Mouse (Mus musculus) 3T3-L1 (cell line): ENCODE results near the gene Gm44805.

Experiments used
- DNase-seq: peaks from one replicate; pipeline ENCODE4 v3.0.0-alpha.2; 2015; ENCODE audit warnings: low read depth, low spot score

The Gm44805 gene

DNA sequence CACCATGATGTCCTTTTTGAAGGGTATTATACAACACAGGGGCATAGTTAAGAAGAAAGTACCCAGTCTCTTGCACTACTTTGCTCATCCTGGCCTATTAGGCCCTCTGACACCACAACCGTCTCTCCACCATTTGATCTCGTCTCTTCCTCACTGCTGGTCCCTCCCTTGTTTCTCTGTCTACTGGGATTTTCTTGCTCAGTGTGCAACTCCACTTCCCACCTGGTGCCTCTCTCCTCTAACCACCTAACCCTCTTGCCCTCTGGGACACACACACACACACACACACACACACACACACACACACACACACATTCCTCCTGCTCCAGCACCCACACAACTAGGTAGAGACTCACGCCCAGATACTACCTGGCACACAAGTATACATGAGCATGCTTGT, 2.3 kb downstream of the Gm44805 start:
- no peak for DNase-seq

DNA sequence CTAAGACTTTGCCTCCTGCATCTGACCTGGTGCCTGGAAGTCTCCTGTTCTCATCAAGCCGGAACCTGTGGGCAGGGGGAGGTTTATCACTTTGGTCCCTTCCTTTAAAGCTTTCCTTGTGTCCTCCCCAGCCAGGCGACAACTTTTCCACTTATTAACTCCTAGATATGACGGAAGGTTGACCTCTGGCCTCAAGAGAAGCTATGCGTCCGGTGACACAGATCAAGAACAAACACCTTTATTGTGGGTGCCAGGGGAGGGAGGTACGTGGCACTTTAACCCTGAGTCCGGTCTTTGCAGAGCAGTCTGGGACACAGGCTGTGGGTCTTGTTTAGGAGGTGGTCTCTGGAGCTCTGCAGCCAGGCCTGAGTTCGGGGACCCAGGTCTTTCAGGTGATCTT, 3.4 kb downstream of the Gm44805 start, which contains the start of gene Apoc2:
Gene Apoc2, minus strand, starts transcription at position 70 of the 400 bp plus-strand sequence.
- no peak for DNase-seq

DNA sequence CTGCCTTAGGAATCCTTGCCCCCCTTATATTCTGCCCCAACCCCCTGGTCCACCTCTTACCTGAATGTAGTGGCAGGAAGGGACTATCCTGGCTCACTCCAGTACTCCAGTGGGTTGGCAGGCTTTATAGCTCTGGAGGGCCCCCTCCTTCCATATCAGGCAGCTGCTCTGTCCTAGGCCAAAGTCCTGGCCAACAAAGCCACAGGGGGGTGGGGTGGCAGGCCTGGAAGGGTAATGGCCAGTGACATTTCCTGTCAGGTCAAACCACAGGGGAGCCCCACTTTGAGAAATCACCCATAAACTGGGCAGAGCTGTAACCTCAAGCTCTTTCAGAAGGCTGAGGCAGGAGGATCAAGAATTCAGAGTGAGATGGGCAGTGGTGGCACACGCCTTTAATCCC, 4.6 kb downstream of the Gm44805 start:
- DNase-seq, result no peak

DNA sequence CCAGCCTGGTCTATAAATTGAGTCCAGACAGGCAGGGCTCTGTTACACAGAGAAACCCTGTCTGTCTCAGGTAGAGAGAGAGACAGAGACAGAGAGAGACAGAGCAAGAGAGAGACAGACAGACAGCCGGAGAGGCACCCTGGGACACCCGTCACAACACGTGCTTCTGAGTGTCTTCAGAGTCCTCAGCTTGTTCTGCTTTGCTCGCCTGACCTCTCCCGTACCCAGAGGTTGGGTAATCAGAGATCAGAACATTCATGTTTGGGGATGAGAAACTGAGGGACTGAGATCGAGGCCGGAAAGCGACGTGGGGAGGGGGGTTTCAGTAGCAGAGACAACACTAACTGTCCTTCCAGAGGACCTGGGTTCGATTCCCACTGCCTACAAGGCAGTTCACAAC, 5.4 kb downstream of the Gm44805 start:
- DNase-seq, result no peak

DNA sequence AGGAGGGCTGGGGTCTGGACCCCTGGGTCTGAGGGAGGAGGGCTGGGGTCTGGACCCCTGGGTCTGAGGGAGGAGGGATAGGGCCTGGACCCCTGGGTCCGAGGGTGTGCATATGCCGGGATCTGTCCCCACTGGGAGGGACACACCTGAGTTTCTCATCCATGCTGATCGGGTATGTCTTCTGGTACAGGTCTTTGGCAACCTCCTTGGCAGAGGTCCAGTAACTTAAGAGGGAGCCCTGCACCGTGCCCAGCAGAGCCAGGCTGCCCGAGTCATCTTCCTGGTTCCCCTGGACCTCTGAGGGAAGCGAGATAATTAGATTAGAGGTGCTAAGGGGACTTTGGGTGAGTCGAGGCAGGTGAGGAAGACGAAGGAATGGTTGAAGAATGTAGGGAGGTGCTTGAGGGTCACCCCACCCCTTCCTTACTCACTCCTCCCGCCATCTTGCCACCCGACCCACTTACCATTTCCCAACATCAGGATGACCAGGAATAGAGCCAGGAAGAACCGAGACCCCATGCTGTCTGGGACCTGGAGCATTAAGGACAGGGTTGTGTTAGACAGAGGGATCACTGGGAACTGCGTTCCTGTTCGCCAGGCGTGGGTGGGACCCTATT, 8.0 kb downstream of the Gm44805 start:
- no peak for DNase-seq

DNA sequence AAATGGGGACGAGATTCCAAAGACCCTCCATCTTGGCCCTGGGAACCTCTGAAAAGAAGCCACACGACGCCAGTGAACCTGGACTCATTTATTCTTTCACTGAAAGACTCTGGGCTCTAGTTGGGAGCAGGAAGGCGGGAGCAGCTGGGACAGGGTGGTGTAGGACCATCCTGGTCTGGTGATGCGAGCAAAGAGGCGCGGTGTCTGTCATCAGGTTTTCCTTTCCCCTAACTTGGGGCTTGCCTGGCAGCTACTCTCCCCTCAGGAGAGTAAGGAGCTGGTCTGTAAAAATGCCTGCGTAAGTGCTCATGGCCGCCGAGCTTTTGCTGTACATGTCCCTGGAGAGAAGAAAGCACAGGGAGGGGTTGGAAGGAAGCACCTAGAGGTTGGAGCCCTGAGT, 9.7 kb downstream of the Gm44805 start:
- no peak for DNase-seq

DNA sequence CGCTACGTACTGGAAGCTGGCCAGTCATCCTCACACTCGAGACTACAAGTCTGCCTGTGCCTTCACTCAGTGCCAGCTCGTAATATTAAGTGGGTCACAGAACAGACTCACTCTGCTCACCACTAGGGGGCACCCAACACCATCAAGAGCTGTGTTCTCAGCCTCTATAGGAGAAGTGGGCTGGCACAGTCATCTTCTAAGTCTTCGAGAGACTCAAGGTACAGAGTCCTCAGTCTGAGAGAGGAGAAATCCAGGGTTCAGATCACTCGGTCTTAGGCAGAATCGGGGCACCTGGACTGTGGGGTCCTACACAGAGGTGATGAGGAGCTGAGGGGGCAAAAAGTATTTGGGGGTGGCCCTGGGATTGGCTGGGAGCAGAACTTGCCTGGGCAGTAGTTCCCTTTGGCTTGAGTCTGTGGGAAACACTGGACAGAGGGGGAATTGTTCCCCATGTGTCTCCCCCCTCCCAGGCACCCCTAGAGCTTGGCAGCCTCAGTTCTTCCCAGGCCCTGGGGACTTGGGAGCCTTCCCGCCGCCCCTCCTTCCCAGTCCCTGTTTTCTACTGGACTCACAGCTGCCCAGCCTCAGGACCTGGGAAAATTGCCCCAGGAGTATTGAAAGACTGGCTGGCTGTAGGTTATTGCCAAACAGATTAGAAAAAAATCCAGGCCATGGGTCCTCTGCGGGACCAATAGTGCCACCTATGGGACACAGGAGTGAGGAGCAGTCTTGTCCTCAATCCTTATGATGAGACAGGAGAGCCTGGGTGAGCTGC, 12.1 kb downstream of the Gm44805 start:
- DNase-seq, result peak; percentile 95

DNA sequence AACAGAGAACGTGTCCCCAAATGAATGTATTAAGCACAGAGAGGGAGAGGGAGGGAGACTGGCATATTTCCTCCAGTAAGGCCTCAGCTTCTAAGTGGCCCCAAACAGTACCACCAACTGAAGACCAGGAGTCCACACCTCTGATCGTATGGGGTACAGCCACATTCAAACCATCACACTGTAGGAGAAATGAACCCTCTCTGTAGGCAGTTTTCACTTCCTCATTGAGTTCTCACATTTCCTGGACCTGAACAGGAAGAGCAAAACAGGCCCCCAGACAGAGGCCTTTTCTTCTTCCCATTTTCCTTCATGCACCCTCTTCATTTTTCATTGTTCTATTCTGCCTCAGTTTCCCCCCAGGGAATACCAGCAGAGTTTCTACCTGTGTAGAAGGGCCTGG, 13.8 kb downstream of the Gm44805 start:
- no peak for DNase-seq

DNA sequence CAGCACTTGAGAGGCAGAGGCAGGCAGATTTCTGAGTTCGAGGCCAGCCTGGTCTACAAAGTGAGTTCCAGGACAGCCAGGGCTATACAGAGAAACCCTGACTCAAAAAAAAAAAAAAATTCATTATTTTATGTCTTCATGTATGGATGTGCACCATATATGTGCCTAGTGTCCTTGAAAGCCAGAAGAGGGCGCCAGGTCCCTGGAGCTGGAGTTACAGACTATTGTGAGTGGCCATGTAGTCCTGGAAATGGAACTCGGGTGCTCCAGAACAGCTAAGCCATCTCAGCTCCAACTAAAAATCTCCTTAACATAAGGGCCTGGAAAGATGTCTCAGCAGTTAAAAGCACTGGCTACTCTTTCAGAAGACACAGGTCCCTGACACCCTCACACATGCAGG, 14.5 kb downstream of the Gm44805 start:
- DNase-seq, result peak; percentile 16

DNA sequence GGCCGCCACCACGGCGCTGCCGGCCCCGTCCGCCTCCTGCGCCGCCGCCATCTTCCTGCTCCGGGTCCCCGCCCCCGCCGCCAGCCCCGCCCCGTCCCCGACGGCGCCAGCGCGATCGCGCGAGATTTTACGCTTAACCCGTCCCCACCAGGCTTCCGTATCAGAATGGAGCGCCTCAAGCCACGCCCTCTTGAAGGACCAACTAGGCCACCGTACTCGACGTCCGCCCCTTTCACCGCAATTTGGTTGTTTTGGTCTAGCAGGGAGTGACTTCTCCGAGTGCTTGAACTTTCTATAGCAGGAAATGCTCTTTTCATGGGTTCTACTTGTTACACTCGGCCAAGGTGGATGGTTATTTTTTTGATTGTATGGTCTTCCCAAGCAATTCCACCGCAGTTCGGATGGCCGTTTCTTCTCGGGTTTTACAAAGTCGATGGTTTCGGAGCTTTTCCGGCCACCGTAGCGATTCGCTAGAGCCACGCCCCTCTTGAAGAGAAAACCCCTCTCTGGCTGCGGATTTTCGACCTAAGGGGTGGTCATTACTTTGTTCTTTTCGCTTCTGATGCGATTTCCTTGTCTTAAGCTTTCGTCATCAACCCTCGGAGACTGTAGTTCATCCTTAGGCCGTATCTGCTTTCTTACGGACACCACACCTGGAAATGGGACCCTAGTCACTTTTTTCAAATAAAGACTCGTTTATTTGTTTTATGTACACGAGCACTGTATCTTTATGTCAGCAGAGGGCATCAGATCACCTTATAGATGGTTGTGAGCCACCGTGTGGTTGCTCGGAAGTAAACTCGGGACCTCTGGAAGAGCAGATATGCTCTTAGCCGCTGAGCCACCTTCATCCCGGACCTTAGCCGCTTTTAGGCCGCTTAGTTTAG, 16.0 kb downstream of the Gm44805 start, which contains the start of gene Clptm1:
Gene Clptm1, minus strand, starts transcription at position 79 of the 887 bp plus-strand sequence.
- peak; percentile 95 for DNase-seq

DNA sequence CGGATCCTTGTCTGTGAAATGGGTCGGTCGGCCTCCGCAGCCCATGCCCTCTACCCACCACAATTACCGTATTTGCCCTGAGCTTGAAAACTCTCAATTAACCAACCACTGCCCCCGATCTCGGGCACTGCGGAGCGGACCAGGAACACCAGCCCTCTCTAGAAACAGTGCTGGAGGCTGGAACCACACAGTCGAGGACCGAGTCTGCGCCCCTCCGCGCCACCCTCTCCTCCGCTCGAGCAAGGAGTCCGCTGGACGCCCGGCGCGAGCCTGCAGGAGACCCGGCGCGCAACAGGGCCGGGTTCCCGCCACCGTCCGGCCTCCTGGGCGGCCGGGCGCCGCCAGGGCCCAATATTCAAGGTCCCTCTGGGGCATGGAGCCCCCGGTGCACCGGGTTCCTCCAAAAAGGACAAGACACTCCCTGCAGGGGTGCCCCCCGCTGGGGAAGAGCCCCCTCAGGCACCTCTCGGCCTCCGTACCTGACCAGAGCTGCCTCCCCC, 16.7 kb downstream of the Gm44805 start:
- DNase-seq, result no peak

DNA sequence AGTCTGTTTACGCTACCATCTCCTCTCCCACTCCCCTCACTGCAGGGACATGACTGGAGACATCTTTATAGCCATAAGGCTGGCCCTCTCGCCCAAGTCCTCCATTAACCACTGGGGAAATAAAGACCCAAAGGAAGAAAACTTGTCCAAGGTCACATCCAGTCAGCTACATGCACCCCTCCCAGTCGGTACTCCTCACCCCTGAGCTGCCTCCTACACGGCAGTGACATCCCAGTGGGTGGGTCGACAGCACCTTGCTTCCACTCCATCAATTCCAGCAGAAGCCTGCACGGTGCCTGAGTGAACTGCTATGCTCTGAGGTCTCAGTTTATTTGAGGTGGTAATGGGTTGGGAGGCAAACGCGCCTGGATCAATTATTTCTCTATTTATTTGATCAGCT, 17.3 kb downstream of the Gm44805 start:
- DNase-seq, result no peak

DNA sequence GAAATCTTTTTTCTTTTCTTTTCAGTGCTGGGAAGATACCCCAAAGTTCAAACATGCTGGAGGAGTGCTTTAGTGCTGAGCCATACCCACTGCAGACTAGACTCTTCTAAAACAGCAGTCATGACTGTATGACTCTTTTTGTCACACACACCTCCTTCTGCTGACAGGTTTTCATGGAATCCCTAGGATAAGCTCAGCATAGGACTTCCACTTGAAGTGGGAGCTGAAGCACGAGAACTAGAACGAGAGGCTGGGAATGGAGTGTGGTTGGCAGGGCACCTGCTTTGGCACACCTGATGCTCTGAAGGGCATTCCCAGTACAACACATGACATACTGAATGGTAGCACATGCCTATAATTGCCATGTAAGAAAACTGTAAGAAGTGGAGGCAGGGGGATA, 28.6 kb downstream of the Gm44805 start:
- no peak for DNase-seq

DNA sequence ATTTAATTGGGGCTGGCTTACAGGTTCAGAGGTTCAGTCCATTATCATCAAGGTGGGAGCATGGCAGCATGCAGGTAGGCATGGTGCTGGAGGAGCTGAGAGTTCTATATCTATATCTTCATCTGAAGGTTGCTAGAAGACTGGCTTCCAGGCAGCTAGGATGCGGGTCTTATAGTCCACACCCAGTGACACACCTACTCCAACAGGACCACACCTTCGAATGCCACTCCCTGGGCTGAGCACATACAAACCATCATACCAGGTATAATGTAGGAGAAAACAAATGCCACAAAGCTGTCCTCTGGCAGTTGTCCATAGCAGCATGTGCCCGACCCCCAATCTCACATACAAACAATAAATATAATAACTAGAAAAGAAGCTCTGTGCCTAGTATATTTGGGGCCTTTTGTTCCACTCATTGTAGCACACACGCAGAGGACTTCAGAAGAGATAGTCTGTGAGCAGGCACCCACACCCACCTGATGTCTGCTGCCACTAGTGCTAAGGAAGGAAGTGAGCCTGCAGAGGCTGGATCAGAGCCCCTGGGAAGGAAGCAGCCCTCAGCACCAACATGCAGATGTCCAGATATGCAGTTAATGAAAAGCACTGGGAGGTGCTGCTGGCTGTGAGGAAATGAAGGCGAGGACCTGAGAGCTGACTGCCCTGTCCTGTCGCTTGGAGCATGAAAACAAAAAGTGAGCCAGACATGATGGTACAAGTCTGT, 30.0 kb downstream of the Gm44805 start:
- DNase-seq, result no peak

DNA sequence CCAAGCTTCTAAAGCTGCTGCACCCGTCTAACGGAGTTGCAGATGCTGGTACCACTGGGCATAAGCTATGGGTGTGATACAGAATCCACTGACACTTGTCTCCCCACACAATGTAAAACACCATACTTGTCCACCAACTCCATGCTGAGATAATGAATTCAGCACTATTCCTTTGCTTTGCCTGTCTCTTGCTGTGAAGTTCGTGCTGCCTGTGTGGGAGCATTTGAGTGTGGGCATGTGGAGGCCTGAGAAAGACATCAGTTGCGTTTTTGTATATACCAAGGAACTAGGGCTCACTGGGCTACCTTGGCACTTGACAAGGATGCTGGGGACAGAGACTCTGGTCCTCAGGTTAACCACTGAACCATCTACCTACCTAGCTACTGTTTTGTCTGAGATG, 40.0 kb downstream of the Gm44805 start:
- DNase-seq, result no peak

DNA sequence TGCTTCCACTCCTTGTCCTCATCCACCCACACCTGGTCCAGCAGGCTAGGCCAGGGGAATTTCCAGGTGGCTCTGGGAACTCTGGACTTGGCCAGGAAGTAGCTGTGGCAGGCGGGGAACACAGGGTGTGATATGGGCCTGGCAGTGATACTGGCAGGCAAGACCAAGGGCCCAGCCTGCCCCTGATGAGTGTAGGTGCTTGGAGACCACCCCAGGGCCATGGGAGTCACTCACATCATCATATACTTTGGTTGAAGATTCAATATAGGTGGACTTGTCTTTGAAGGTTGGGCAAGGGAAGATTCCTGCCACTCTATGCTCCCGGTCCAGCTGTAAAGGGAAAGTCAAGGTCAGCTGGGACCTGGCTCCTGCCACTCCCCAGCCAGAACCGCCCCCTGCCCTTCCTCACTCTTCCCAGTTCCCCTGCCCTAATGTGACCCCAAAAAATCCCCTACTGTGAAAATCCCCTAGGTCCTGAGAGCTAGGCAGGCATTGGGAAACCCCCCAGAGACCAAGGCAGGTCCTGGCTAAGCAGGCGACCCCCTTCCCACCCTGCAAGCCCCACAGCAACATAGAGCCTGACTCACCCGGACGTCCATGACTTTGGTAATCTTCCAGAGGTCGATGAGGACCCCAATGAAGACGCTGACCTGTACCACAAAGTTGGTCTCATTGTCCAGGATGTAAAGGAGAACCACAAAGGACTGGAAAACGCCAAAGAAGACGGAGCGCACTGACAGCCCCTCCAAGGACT, 46.0 kb downstream of the Gm44805 start:
- no peak for DNase-seq

DNA sequence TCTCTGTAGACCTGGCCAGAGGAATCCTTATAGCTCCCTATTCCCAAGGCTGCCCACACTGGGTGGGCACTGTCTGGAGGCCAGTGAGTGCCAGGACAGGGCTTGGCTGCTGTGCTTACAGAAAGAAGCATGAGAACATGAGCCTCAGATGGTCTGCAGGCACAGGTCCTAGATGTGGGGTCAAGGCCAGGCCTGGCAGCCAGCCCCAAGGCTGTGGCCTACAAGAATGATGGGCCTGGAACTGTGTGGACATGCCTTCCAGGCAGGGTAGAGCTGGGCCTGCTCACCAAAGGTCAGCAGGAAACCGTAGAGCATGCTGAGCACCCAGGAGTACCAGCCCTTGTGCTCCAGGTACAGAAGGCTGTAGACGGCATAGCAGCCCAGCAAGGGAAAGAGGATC, 46.6 kb downstream of the Gm44805 start:
- no peak for DNase-seq

DNA sequence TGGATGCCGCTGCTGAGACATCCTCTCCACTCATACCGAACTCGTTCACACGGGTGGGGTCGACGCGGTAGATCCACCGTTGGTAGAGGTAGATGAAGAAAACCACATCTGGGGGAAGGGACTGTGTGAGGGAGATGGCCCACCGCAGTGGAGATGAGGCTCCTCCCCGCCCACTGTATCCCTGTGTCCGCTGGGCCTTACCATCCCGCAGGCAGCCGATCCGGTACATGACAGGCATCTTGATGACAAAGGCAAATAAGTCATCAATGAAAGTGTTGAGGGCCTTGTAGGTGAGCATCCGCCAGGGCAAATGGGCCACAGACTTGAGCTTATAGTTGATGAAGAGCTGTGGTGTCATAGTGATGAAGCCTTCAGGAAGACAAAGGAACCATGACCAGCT, 47.4 kb downstream of the Gm44805 start:
- no peak for DNase-seq

DNA sequence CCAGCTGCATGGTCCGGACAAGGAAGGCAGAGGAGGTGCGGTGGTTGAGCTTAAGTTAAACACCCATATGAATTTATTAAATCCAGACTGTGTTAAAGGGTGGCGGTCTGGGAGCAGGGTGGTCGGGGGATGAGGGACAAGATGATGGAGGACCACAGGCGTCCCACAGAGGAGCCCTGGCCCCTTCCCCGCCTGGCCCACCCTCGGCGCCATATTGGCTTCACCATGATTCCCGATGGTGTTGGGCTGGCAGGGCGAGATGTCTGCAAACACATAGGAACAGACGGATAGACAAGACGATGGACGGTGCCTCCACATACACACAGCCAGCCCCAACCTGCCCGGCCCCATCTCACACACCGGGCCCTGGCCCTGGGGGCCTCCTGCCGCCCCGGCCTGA, 48.0 kb downstream of the Gm44805 start:
- DNase-seq, result no peak

DNA sequence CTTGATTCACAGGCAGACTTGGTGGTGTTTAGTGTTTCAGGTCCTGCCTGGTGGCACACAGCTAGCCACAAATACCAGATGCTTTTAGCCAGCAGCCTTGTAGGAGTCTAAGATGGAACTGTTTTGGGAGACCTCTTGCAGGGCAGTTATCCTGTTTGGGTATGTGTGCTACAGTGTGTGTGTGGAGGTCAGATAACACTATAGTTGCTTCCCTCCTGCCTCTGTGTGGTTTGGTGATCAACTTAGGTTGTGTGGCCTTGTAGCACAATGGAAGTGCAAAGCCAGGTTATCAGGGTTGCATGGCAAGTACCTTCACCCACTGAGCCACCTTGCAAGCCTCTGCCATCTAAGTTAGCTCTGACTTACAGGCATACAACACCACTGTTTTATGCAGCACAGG, 48.5 kb downstream of the Gm44805 start:
- no peak for DNase-seq

DNA sequence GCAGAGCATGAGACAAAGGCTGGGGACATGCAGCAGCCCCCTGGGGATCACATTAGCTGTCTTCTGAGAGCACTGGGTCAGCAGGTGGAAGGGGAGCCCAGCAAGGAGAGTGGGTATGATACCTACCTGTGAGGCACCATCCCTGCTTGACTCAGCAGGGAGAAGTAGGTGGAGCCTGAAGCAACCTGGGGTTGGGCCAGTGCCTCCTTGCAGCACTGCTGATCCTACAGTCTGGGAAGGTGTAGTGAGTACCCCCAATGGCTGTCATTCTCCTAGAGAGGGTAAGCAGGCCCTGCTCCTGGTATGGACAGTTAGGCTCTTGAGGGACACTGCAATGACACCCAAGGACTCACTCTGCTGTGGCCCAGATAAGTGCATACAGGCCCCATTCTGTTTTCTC, 48.9 kb downstream of the Gm44805 start:
- no peak for DNase-seq
